ENCODE assay signal across 8 mouse cellular contexts in genomic region chr2:34913218-34914068, GRCm38 (mm10). TPM values are rescaled to one million over a fixed set of nuclear protein-coding genes. Genes with fewer than 3 reads are reported as not detected.
DNase-seq lines count a peak whose midpoint lies in the region; ATAC-seq and TF ChIP-seq lines count a peak whose summit lies in the region.

Gene Phf19, minus strand, starts transcription at chr2:34914026.

- peak within 1 kb of the TSS; percentile 94 for H3K4me2 ChIP-seq in intestine, embryonic 16.5 days (ENCODE audit: low read depth, low read length)

- intact Hi-C loops in gastrocnemius, adult 2 months (cut with DNase I), result no loop called here
- intact Hi-C loops in left cerebral cortex, postnatal 4 days (cut with DNase I), result loop anchor here (10.0 kb wide), 1 partner anchor 191 kb away; the partner anchor contains the start of genes AI182371 and Cntrl

- H3K36me3 ChIP-seq in intestine, embryonic 16.5 days (ENCODE audit: control insufficient read depth, insufficient read depth, low read length), result peaks cover 3% of the 10 kb centered on the region; the same call in 1 of the 2 replicates

- under 1% methylated on average over 56 of the region's 64 CpGs for WGBS in intestine, embryonic 16.5 days

- H3K4me1 ChIP-seq in intestine, embryonic 16.5 days (ENCODE audit: control insufficient read depth, insufficient read depth, low read length), result peaks cover 12% of the 10 kb centered on the region

- peak; percentile 45 for ATAC-seq in intestine, embryonic 16.5 days
- peak; percentile 81 for ATAC-seq in megakaryocyte, adult 5-6 weeks (ENCODE audit: poor library complexity, severe bottlenecking)

- H3K9me3 ChIP-seq in intestine, embryonic 16.5 days (ENCODE audit: control insufficient read depth, low read length), result no peaks in the 10 kb centered on the region

- H3K27ac ChIP-seq in gastrocnemius, adult 2 months, result peak within 1 kb of the TSS; percentile 63
- H3K27ac ChIP-seq in intestine, embryonic 16.5 days (ENCODE audit: low read length), result peak within 1 kb of the TSS; percentile 58

- peak within 1 kb of the TSS; percentile 76 for H3K9ac ChIP-seq in intestine, embryonic 16.5 days (ENCODE audit: low read depth, low read length)

- no peak for TF ChIP-seq POLR2A in brain, embryonic 14.5 days (IDR thresholded peaks at IDR 0.05; ENCODE audit: borderline replicate concordance, extremely low read depth, insufficient read depth, insufficient read length, poor library complexity, severe bottlenecking)

- DNase-seq in gastrocnemius, adult 2 months, result peak; percentile 69
- DNase-seq in gastrocnemius, adult 18-20 months (ENCODE audit: low spot score), result no peak
- DNase-seq in brain, embryonic 14.5 days (ENCODE audit: low read depth), result peak; percentile 49
- peak; percentile 96 for DNase-seq in heart, adult 11 months
- peak; percentile 47 to 56 for DNase-seq in spleen, postnatal 36 days (ENCODE audit: low spot score in 2 of 2)
- no peak for DNase-seq in left cerebral cortex, postnatal 4 days

- TF ChIP-seq CTCF in gastrocnemius, adult 2 months (IDR thresholded peaks at IDR 0.05), result no peak
- TF ChIP-seq CTCF in brain, embryonic 14.5 days (IDR thresholded peaks at IDR 0.05; ENCODE audit: borderline replicate concordance, extremely low read depth, insufficient read depth, insufficient read length), result no peak

- H3K4me3 ChIP-seq in gastrocnemius, adult 2 months, result peak within 1 kb of the TSS; percentile 81
- peak within 1 kb of the TSS; percentile 70 for H3K4me3 ChIP-seq in intestine, embryonic 16.5 days (ENCODE audit: low read length)

- H3K27me3 ChIP-seq in intestine, embryonic 16.5 days (replicated peaks; ENCODE audit: control insufficient read depth, insufficient read depth, low read length), result no peaks in the 10 kb centered on the region

RNA-seq across cellular contexts. Expression of gene Phf19, which starts in this region (rescaled TPM):
- under 1 TPM; 0.54 to 0.61 TPM for total RNA-seq in gastrocnemius, adult 2 months (2021)
- total RNA-seq in gastrocnemius, adult 18-20 months (2021), result under 1 TPM; 0.59 to 0.71 TPM
- polyA plus RNA-seq in brain, embryonic 14.5 days (2012; rRNA removed), result 3.6 and 5.7 TPM in 2 replicates
- polyA plus RNA-seq in intestine, embryonic 16.5 days (2015; fragmentation: Nextera tagmentation; extraction: Ambion mirVana), result 6.0 and 6.7 TPM in 2 replicates
- total RNA-seq in megakaryocyte, adult 5-6 weeks (2015), result 7.2 and 9.8 TPM in 2 replicates
- 6.4 and 14.0 TPM in 2 replicates for total RNA-seq in megakaryocyte, adult 5-6 weeks (2017)
- 1 to 10 TPM; 2.3 to 4.5 TPM for total RNA-seq in left cerebral cortex, postnatal 4 days (2021)

Comparison
In these comparisons a context has a peak if more than half of its experiments do, and no peak if none do; other contexts are left out.
1. Peak in DNase-seq, H3K4me3 ChIP-seq and H3K27ac ChIP-seq in gastrocnemius, adult 2 months; RNA of the gene not detected or under 1 TPM.
2. DNase-seq: peak in brain, embryonic 14.5 days (single experiment), heart, adult 11 months (single experiment) and spleen, postnatal 36 days (2 of 2); none in gastrocnemius, adult 18-20 months (single experiment) and left cerebral cortex, postnatal 4 days (single experiment).